Mouse (Mus musculus) kidney, postnatal 10 days (tissue): Measurements from ENCODE around the gene 9130409I23Rik.

Source experiments
- DNase-seq: peaks from one replicate; pipeline ENCODE4 v3.0.0; 2021; ENCODE audit warnings: mixed read lengths

The 9130409I23Rik gene

GRCm38 (mm10) chr1:181050937-181051336 is at the start of gene 9130409I23Rik:
Gene 9130409I23Rik, plus strand, starts transcription at chr1:181051237.
- DNase-seq = no peak

GRCm38 (mm10) chr1:181001621-181002020 is 49.4 kb upstream of the 9130409I23Rik start:
- no peak for DNase-seq

- DNase-seq = no peak
Measured at GRCm38 (mm10) chr1:181003790-181004189, 47.2 kb upstream of the 9130409I23Rik start.

GRCm38 (mm10) chr1:181005331-181005730 is 45.7 kb upstream of the 9130409I23Rik start:
- DNase-seq = no peak

- peak; percentile 3 for DNase-seq
Measured at GRCm38 (mm10) chr1:181007831-181008230, 43.2 kb upstream of the 9130409I23Rik start.

- peak; percentile 61 for DNase-seq
Measured at GRCm38 (mm10) chr1:181008266-181008665, 42.8 kb upstream of the 9130409I23Rik start.

- no peak for DNase-seq
Measured at GRCm38 (mm10) chr1:181009011-181009590, 41.9 kb upstream of the 9130409I23Rik start.

- DNase-seq = peak; percentile 81
Measured at GRCm38 (mm10) chr1:181009754-181010153, 41.3 kb upstream of the 9130409I23Rik start.

GRCm38 (mm10) chr1:181010171-181010932 is 40.7 kb upstream of the 9130409I23Rik start:
- DNase-seq = peak; percentile 49

GRCm38 (mm10) chr1:181011601-181012000 is 39.4 kb upstream of the 9130409I23Rik start:
- no peak for DNase-seq

- no peak for DNase-seq
Measured at GRCm38 (mm10) chr1:181012416-181012815, 38.6 kb upstream of the 9130409I23Rik start.

- no peak for DNase-seq
Measured at GRCm38 (mm10) chr1:181013446-181013845, 37.6 kb upstream of the 9130409I23Rik start.

- DNase-seq = peak; percentile 87
Measured at GRCm38 (mm10) chr1:181014731-181015500, 36.1 kb upstream of the 9130409I23Rik start.

GRCm38 (mm10) chr1:181015558-181015957 is 35.5 kb upstream of the 9130409I23Rik start:
- peak; percentile 82 for DNase-seq

GRCm38 (mm10) chr1:181016045-181016444 is 35.0 kb upstream of the 9130409I23Rik start:
- DNase-seq = peak; percentile 59

- DNase-seq = peak; percentile 91
Measured at GRCm38 (mm10) chr1:181016532-181017131, 34.4 kb upstream of the 9130409I23Rik start.

GRCm38 (mm10) chr1:181017212-181017711 is 33.8 kb upstream of the 9130409I23Rik start:
- DNase-seq = peak; percentile 90

GRCm38 (mm10) chr1:181017890-181018420 is 33.1 kb upstream of the 9130409I23Rik start:
- DNase-seq = no peak

GRCm38 (mm10) chr1:181020756-181021487 is 30.1 kb upstream of the 9130409I23Rik start, which contains the start of gene Ephx1:
Gene Ephx1, minus strand, starts transcription at chr1:181020904.
- DNase-seq = no peak

GRCm38 (mm10) chr1:181021488-181021865 is 29.6 kb upstream of the 9130409I23Rik start:
- no peak for DNase-seq

- peak; percentile 78 for DNase-seq
Measured at GRCm38 (mm10) chr1:181022265-181022664, 28.8 kb upstream of the 9130409I23Rik start.
